Mouse (Mus musculus) myocyte (in vitro differentiated cells): ENCODE measurements around the gene Smc6. TPM values are rescaled to one million over a fixed set of nuclear protein-coding genes. Genes with fewer than 3 reads are reported as not detected.

Experiments used
- H3K27me3 ChIP-seq: one replicate; pipeline ENCODE4 v1.6.1; 2011; ENCODE audit not compliant: control insufficient read depth, insufficient read depth, insufficient read length
- H3K36me3 ChIP-seq: one replicate; pipeline ENCODE4 v1.6.1; 2011; ENCODE audit not compliant: control insufficient read depth, insufficient read depth
- H3K4me2 ChIP-seq: one replicate; pipeline ENCODE4 v1.6.1; 2011; ENCODE audit warnings: low read depth, control low read depth
- H3K4me3 ChIP-seq: one replicate; pipeline ENCODE4 v1.5.1; 2011; ENCODE audit warnings: mild to moderate bottlenecking, control low read depth, moderate library complexity
- H3K79me2 ChIP-seq: one replicate; pipeline ENCODE4 v1.6.1; 2011; ENCODE audit not compliant: control insufficient read depth, insufficient read depth
- H3ac ChIP-seq: one replicate; pipeline ENCODE4 v1.6.1; 2011; ENCODE audit not compliant: control insufficient read depth, insufficient read length
- CEBPB ChIP-seq: IDR thresholded peaks from 2 replicates; pipeline ENCODE4 v1.6.1; 2011; ENCODE audit warnings: mild to moderate bottlenecking, moderate library complexity; ENCODE audit not compliant: poor library complexity, insufficient read depth, severe bottlenecking
- E2F4 ChIP-seq: IDR thresholded peaks from one replicate; pipeline ENCODE4 v1.6.1; 2011; ENCODE audit warnings: mild to moderate bottlenecking, control low read depth, moderate library complexity; ENCODE audit not compliant: insufficient read depth
- MAX ChIP-seq: IDR thresholded peaks from one replicate; pipeline ENCODE4 v1.6.1; 2011; ENCODE audit warnings: low read depth, mild to moderate bottlenecking, control low read depth
- MYOD1 ChIP-seq, 3 experiments: IDR thresholded peaks; one replicate each; pipeline ENCODE4 v1.6.1; 2011; ENCODE audit warnings: control low read depth in 2 of 3, low read depth in 2 of 3, mild to moderate bottlenecking in 2 of 3, moderate library complexity in 1 of 3; ENCODE audit not compliant: insufficient read length in 2 of 3, control insufficient read depth in 1 of 3
- MYOG ChIP-seq, 3 experiments: IDR thresholded peaks; one replicate each; pipeline ENCODE4 v1.6.1; 2011; ENCODE audit warnings: control low read depth in 2 of 3, low read depth in 2 of 3, mild to moderate bottlenecking in 2 of 3; ENCODE audit not compliant: insufficient read length in 2 of 3, control insufficient read depth in 1 of 3, insufficient read depth in 1 of 3
- POLR2A ChIP-seq: IDR thresholded peaks from one replicate; pipeline ENCODE4 v1.6.1; 2011; ENCODE audit warnings: low read depth, mild to moderate bottlenecking, control low read depth, moderate library complexity; ENCODE audit not compliant: insufficient read length
- POLR2AphosphoS2 ChIP-seq: IDR thresholded peaks from one replicate; pipeline ENCODE4 v1.6.1; 2011; ENCODE audit warnings: low read depth, control low read depth; ENCODE audit not compliant: insufficient read length
- REST ChIP-seq: IDR thresholded peaks from one replicate; pipeline ENCODE4 v1.6.1; 2011; ENCODE audit warnings: mild to moderate bottlenecking, control low read depth, moderate library complexity; ENCODE audit not compliant: insufficient read depth, insufficient read length
- SRF ChIP-seq: IDR thresholded peaks from one replicate; pipeline ENCODE4 v1.6.1; 2011; ENCODE audit warnings: low read depth; ENCODE audit not compliant: control insufficient read depth, insufficient read length
- TCF12 ChIP-seq: IDR thresholded peaks from one replicate; pipeline ENCODE4 v1.6.1; 2011; ENCODE audit warnings: mild to moderate bottlenecking, control low read depth; ENCODE audit not compliant: poor library complexity, insufficient read depth, severe bottlenecking
- TCF3 ChIP-seq: IDR thresholded peaks from one replicate; pipeline ENCODE4 v1.6.1; 2011; ENCODE audit warnings: low read depth, control low read depth; ENCODE audit not compliant: insufficient read length
- USF1 ChIP-seq: IDR thresholded peaks from one replicate; pipeline ENCODE4 v1.6.1; 2011; ENCODE audit warnings: low read depth, mild to moderate bottlenecking, control low read depth, moderate library complexity
- polyA plus RNA-seq: library from polyadenylated mRNA; unstranded; fragments of >200 nt; fragmentation: generic; extraction: Trizol; gene quantifications from one replicate; pipeline ENCODE4 v1.2.1, GENCODE M21; 2012; ENCODE audit warnings: missing spikeins

Gene Smc6
- polyA plus RNA-seq, 1 experiment = 11.2 TPM

- Histone ChIP-seq H3K36me3 (peaks cover 2% of the 10 kb centered on the region), H3K27me3 (no peaks in the 10 kb centered on the region), H3K4me2 (peak overlapping the region; percentile 85), H3K4me3 (peak overlapping the region; percentile 83), H3K79me2 (peaks cover 85% of the 10 kb centered on the region), H3ac (peak overlapping the region; percentile 36)
- TF ChIP-seq MAX (no peak), USF1 (no peak), TCF12 (no peak), CEBPB (no peak), MYOD1 (IDR thresholded peaks at IDR 0.05; ENCODE audit: control insufficient read depth in 1 of 3, insufficient read length in 2 of 3, low read depth in 2 of 3) (no peak), E2F4 (no peak), POLR2AphosphoS2 (no peak), TCF3 (no peak), SRF (no peak)
Measured at GRCm38 (mm10) chr12:11266282-11266985, 748 bp downstream of the Smc6 start.

GRCm38 (mm10) chr12:11267030-11267429 is 1.3 kb downstream of the Smc6 start:
- H3K4me2 ChIP-seq = peak overlapping the region; percentile 85
- H3K4me3 ChIP-seq = peak overlapping the region; percentile 83
- H3ac ChIP-seq = peak overlapping the region; percentile 36
- TF ChIP-seq POLR2AphosphoS2 = no peak
- no peak for TF ChIP-seq TCF3
- TF ChIP-seq MAX = no peak
- no peak for TF ChIP-seq CEBPB
- TF ChIP-seq REST = no peak
- TF ChIP-seq TCF12 = no peak
- no peak for TF ChIP-seq MYOG (IDR thresholded peaks at IDR 0.05; ENCODE audit: control insufficient read depth in 1 of 3, insufficient read depth in 1 of 3, insufficient read length in 2 of 3, low read depth in 2 of 3)
- no peak for TF ChIP-seq USF1
- no peak for TF ChIP-seq SRF
- no peak for TF ChIP-seq POLR2A
- no peak for TF ChIP-seq E2F4
- TF ChIP-seq MYOD1 (IDR thresholded peaks at IDR 0.05; ENCODE audit: control insufficient read depth in 1 of 3, insufficient read length in 2 of 3, low read depth in 2 of 3) = no peak
- no peaks in the 10 kb centered on the region for H3K27me3 ChIP-seq
- H3K36me3 ChIP-seq = peaks cover 8% of the 10 kb centered on the region
- peaks cover 88% of the 10 kb centered on the region for H3K79me2 ChIP-seq

- H3ac ChIP-seq = no peak overlapping the region
- no peaks in the 10 kb centered on the region for H3K27me3 ChIP-seq
- H3K4me3 ChIP-seq = no peak overlapping the region
- H3K79me2 ChIP-seq = peaks cover 68% of the 10 kb centered on the region
- TF ChIP-seq CEBPB (no peak), SRF (no peak), TCF12 (no peak), MYOD1 (IDR thresholded peaks at IDR 0.05; ENCODE audit: control insufficient read depth in 1 of 3, insufficient read length in 2 of 3, low read depth in 2 of 3) (no peak), E2F4 (no peak), TCF3 (no peak), REST (no peak), MAX (no peak)
- no peak overlapping the region for H3K4me2 ChIP-seq
- H3K36me3 ChIP-seq = peaks cover 37% of the 10 kb centered on the region
Measured at GRCm38 (mm10) chr12:11272568-11272967, 6.9 kb downstream of the Smc6 start.

GRCm38 (mm10) chr12:11273185-11273584 is 7.5 kb downstream of the Smc6 start:
- Histone ChIP-seq H3K79me2 (peaks cover 62% of the 10 kb centered on the region), H3K4me3 (no peak overlapping the region), H3K36me3 (peaks cover 41% of the 10 kb centered on the region), H3ac (no peak overlapping the region), H3K4me2 (no peak overlapping the region), H3K27me3 (no peaks in the 10 kb centered on the region)
- no peak for TF ChIP-seq REST
- TF ChIP-seq TCF12 = no peak
- no peak for TF ChIP-seq SRF
- no peak for TF ChIP-seq MYOG (IDR thresholded peaks at IDR 0.05; ENCODE audit: control insufficient read depth in 1 of 3, insufficient read depth in 1 of 3, insufficient read length in 2 of 3, low read depth in 2 of 3)
- TF ChIP-seq TCF3 = no peak
- no peak for TF ChIP-seq CEBPB

- H3ac ChIP-seq = no peak overlapping the region
- TF ChIP-seq MYOG (IDR thresholded peaks at IDR 0.05; ENCODE audit: control insufficient read depth in 1 of 3, insufficient read depth in 1 of 3, insufficient read length in 2 of 3, low read depth in 2 of 3) = no peak
- no peak for TF ChIP-seq POLR2AphosphoS2
- no peak for TF ChIP-seq E2F4
- TF ChIP-seq TCF3 = no peak
- TF ChIP-seq MYOD1 (IDR thresholded peaks at IDR 0.05; ENCODE audit: control insufficient read depth in 1 of 3, insufficient read length in 2 of 3, low read depth in 2 of 3) = no peak
- no peak for TF ChIP-seq POLR2A
- no peak for TF ChIP-seq SRF
- no peak for TF ChIP-seq USF1
- TF ChIP-seq REST = no peak
- no peak for TF ChIP-seq MAX
- no peak for TF ChIP-seq TCF12
- TF ChIP-seq CEBPB = no peak
Measured at GRCm38 (mm10) chr12:11276632-11277031, 10.9 kb downstream of the Smc6 start.

More at GRCm38 (mm10) chr12:11276632-11277031, 10.9 kb downstream of the Smc6 start:
- H3K27me3 ChIP-seq = no peaks in the 10 kb centered on the region
- no peak overlapping the region for H3K4me2 ChIP-seq
- no peak overlapping the region for H3K4me3 ChIP-seq
- H3K36me3 ChIP-seq = peaks cover 56% of the 10 kb centered on the region
- peaks cover 27% of the 10 kb centered on the region for H3K79me2 ChIP-seq
